Mouse (Mus musculus): ENCODE measurements around the gene P3h1.

Gene P3h1

DNA sequence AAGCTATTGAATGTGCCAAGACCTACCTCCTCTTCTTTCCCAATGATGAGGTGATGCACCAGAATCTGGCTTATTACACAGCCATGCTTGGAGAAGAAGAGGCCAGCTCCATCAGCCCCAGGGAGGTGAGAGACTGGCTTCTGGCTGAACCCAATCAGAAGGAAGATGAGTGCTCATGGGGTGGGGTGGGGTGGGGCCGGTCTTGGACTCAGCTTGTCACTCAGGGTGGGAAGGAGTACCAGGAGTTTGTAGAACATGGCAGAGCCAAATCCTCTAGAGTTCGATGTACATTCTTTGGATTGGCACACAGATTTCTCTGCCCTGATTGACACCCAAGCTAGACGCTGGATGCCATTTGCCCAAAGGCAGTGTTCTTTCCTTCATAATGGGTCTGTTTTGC is 5.9 kb downstream of the P3h1 start:
- DNase-seq (ENCODE audit: low read depth, low spot score): no peak

DNA sequence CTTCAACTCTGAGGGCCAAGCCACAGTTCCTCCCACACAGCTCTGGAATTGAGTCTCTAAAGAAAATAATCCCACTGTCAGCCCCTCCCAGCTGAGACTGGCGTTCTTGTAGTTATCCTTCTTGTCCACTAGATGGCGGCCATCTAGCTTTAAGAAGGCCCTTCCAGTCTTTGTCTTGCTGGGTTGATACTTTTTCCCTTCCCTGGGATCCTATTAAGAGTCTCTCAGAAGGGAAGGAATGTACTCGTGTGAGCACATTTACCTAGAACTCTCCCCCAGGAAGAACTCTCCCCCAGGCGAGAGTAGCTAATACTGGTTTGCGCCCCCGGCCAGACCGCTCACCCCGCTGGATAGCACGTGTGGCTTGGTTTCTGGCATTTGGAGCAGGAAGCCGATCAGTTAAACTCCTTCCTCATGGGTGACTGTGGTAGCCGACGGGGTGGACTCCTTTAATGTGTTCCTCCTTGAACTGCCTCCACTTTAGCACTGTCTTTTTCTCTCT is 6.5 kb downstream of the P3h1 start:
- DNase-seq (ENCODE audit: low read depth, low spot score): peak; percentile 90

DNA sequence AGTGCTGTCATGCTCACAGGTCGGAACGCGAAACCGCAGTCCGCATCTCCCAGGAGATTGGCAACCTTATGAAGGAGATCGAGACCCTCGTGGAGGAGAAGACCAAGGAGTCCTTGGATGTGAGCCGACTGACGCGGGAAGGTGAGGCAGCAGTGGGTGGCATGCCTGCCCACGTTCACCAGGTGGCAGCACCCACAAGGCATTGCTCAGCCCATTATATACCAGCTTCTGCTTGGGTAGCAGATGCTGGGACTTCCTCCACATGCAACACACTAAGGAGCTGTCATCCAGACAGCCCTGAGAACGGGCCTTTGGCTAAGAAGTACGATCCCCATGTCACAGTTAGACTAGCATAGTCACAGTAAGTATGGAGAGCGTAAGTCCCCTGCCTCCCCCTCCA is 8.9 kb downstream of the P3h1 start:
- no peak for DNase-seq (ENCODE audit: low read depth, low spot score)

DNA sequence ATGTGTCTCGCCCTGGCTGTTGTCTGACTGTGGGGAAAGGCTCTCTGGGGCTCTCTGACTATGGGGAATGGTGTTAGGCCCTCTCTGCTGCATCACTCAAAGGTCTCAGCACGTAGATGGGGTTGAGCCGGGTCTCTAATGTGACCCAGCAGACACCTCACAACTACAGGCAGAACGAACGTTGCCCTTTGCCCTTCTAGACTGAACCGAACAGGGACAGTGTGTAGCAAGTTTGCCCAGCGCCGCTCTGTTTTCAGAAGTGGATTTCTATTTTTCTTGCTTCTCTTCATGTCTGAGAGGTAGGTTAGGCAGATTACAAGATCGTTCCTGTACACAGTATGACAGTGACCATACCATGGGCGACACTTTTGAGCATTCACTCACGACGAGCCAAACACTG is 9.9 kb downstream of the P3h1 start:
- no peak for DNase-seq (ENCODE audit: low read depth, low spot score)

DNA sequence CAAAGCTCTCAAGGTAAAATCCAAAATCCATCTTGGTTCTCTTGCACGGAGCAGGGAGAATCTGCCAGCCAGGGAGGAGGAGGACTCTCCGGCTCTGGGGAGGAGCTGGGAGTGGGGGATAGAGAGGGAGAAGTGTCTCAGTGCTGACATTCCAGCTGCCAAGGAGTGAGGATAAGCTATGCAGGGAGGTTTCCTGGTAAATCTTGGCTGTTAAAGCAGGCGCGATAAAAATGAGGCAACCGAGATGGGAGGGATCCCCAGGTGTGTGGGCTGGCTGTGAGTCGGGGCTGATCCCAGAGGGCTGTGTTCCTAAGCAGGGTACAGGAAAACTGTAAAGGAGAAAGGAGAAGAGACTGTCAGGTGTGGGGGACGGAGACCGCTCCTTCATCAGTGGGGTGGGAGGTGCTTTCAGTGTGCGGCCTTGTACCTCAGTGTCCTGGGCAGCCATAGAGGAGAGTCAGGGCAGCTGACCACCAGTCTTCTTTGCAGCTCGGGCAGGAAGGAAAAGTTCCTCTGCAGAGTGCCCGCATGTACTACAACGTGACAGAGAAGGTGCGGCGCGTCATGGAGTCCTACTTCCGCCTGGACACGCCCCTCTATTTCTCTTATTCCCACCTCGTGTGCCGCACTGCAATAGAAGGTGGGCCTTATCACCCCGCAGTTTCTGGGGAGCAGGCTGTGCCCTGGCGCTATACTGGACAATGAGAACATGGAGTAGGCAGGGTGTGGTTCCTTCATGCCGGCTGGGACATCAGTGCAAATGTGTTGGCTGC is 11.9 kb downstream of the P3h1 start:
- DNase-seq (ENCODE audit: low read depth, low spot score): no peak

DNA sequence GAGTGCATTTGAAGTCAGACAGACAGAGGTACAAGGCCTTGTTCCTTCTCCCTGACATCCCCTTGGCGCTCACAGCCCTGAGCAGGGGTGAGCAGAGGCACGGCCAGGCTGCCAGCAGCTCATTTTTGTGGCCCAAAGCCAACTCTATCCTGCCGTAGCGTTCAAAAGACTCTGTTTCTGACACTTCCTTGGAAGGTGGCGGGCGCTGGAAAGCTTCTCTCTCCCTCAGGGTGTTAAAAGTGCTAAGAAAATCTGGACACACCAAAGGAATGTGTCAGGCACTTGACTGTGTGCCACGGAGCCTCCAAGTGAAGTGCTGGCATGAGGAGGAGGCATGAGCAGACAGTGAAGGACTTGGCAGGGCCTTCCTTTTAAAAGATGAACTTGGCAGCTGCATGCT is 12.8 kb downstream of the P3h1 start:
- no peak for DNase-seq (ENCODE audit: low read depth, low spot score)

DNA sequence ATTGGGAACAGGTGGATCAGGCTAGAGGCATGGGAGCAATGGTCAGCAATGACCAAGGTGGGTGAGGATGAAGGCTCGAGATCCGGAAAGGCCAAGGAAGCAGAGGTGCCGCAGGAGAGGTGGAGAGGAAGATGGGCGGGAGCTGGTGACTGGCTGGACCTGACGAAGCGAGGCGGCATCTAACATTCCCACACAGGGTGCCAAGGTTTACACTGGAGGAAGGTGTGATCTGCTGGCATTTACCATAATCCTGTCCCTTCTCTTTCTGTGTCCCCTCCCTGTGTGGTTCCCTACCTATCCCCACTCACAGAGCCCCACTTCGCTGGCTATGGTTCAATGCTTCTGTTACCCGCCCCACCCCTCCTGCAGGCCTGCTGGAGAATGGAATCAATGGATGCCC is 13.2 kb downstream of the P3h1 start:
- no peak for DNase-seq (ENCODE audit: low read depth, low spot score)

- DNase-seq (ENCODE audit: low read depth, low spot score): no peak
Measured at GRCm38 (mm10) chr4:119246688-119247225, 14.0 kb downstream of the P3h1 start.

DNA sequence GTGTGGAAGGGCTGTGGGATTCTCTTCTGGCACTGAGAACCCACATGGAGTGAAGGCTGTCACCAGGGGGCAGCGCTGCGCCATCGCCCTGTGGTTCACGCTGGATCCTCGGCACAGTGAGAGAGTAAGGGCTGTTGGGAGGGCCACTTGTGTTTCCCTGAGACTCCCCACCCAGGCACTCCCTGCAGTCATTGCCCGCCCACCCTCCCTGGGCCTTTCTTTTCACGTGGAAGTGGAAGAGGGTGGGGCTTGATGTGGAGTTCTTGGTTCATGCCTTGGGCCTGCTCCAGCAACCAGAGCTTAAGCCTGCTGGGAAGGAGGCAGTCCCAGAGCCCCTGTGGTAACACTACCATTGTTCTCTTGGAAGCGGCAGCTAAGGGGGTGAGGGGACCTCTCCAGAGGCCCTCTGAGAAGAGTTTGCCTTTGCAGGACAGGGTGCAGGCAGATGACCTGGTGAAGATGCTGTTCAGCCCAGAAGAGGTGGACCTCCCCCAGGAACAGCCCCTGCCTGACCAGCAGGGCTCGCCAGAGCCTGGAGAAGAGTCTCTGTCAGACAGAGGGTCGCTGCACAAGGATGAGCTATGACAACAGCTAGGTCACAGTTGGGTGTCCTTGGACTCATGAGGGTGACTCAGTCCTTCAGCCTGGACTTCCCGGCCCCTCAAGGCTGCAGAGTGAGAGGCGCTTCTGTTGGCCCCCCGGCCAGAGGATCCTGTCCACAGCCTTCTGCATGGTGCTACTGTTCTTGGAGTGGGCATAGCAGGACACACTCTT is 14.9 kb downstream of the P3h1 start:
- peak; percentile 96 for DNase-seq (ENCODE audit: low read depth, low spot score)

DNA sequence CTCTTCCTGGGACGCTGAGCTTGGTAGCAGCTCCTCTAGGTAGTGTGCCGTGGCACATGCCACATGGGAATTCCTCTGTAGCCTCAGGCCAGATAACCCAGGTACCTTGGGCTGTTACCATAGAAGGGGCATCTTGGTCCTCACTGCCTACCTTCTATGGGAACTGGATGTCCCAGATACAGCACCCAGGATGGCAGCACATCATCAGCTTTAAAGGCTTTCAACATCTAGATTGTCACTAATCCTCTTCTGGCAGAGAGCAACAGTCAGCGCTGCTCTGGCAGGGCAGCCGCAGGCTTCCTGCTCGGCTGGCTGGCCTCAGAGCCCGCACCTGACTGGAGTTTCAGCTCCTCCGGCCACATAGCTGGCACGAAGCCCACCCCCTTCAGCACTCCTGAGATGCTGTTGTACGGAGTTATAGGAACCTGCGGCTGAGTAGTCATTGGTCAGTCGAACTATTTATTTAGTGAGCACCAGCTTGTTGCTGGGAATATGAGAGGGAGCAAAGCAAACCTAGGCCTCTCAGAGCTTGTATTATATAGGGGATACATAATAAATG is 15.8 kb downstream of the P3h1 start:
- no peak for DNase-seq (ENCODE audit: low read depth, low spot score)

DNA sequence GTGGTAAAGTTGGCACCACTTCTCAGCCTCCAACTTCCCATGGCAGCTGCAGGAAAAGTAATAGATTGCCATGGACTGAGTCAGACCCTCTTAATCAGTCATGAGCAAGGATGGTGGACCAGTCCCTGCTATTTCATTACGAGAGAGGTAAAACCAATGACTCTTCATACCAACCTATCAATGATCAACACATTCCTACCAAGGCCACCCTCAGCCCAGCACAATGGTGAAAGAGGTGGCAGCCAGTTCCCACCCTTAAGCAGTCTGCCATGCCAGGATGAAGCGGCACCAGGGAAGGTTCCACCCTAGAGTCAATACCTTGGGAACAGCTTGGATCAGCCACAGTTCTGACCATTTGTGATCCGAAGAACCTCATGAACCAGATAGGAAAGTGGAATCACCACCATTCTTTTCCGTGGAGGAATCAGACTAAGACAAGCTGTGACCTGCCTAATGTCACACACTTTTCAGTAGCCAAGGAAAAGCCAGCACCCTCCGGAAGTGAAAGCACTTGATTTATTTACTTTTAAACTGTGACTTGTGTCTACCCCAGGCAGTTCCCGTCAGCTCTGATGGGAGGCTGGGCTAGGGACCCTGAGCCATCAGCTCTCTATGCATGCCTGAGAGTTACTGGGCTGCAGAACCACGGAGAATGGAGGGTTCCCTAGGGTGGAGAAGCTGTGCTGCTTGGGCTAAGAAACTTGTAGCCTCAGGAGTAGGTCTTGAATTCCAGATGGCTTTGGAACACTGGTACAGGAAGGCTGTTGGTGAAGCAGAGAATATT is 19.5 kb downstream of the P3h1 start:
- no peak for DNase-seq (ENCODE audit: low read depth, low spot score)

GRCm38 (mm10) chr4:119254012-119254618 is 21.4 kb downstream of the P3h1 start:
- no peak for DNase-seq (ENCODE audit: low read depth, low spot score)

GRCm38 (mm10) chr4:119255351-119255750 is 22.6 kb downstream of the P3h1 start, which contains the start of gene Cldn19:
Gene Cldn19 (plus strand): TSS chr4:119255414.
- no peak for DNase-seq (ENCODE audit: low read depth, low spot score)

DNA sequence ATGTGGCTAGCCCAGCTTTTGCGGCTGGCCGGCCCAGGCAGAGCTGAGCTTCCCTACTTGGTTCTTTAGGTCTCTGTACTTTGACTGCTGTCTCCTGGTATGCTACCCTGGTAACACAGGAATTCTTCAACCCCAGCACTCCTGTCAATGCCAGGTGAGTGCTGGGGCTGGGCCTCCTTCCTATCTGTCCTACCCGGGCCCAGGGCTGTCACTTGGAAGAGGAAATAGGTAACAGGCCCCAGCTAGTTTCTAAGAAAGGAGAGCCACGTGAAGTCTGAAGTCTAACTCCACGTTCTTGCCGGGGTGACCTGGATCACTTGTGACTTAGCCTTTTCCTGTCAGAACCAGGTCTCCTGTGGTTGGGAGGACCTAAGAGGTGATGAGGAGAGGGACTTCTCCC is 24.4 kb downstream of the P3h1 start:
- DNase-seq (ENCODE audit: low read depth, low spot score): no peak

DNA sequence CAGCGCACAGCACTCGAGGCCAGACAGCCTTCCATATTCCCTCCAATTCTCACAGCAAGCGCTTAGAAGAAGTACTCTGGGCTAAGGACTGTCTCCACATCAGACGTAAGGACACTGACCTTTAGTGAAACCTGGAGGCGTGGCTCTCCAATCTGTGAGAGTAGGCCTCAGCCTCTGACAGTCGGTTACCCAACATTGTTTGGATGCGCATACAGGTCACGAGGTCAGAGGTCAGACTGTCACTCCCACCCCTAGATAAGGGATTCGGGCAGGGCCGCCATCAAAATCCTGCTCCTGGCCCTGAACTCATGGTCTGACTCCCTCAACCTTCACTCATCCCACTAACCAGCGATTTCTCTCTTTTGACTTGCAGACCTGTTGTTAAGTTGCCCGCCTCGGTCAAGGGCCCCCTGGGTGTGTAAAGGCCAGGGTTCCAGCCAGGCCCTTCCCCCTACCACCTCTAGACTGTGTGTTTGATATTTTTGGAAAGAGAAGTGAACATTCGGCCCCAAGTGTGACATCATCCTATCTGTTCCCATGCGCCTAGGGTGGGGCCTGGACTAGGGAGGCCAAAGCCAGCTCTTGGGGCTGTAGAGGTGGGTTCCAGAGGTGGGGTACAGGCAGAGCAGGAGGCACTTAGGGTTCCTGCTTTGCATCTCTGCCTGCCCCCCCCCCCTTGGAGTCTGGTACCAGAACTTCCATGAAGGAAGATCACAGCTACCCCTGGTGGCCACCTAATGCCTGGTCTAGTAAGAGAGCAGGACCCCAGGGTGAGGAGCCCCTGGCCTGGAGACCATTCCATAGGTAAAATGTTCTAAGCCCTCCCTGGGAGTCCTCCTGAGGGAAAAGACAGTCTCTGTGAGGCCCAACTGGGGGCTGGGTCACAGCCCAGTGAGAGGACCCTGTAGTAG is 26.9 kb downstream of the P3h1 start:
- peak; percentile 76 for DNase-seq (ENCODE audit: low read depth, low spot score)

DNA sequence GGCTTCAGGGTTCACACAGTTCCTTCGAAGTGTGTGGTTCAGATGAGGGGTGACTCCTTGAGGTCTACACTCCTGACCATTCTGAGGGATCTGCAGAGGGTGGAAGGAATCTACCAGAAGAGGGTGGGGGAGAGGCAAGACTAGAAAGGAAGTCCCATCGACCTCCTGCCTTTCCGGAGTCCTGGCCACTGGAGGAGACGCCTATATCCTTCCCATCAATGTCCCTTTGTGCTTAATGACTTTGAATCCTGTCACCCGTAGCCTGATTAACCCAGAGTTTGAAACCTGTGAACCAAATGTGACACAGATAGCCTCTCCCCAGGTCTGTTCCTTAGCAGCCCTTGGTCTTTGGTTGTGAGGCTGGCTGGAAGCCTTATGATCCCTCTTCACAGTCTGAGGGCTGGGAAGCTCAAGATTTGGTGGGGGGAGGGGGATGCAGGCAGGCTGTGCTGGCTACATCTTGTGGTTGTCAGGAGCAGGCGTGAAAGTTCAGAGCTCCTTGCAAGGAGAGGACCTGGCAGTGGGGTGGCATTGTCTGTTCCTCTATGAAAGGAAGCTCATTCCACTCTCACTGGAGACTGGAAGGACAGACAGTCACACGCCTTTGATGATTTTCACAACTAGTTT is 28.5 kb downstream of the P3h1 start:
- DNase-seq (ENCODE audit: low read depth, low spot score): peak; percentile 68

DNA sequence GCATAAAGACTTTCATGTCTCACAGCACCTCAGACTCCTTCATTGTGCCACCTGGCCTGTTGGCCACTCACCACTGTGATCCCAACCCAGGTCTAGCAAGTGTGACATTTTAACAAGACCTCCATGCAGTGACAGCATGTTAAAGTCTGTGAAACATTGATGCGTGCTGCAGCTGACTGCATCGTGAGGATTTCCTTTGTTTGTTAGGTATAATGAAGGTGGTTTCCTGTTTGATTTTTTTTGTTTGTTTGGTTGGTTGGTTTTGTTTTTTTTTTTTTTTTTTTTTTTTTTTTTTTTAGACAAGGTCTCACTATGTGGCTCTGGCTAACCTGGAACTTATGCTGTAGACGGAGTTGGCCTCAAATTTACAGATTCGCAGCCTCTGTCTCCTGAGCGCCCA is 29.8 kb downstream of the P3h1 start:
- no peak for DNase-seq (ENCODE audit: low read depth, low spot score)

- no peak for DNase-seq (ENCODE audit: low read depth, low spot score)
Measured at GRCm38 (mm10) chr4:119263459-119263858, 30.7 kb downstream of the P3h1 start.

GRCm38 (mm10) chr4:119266606-119267005 is 33.9 kb downstream of the P3h1 start:
- no peak for DNase-seq (ENCODE audit: low read depth, low spot score)

GRCm38 (mm10) chr4:119274627-119275026 is 41.9 kb downstream of the P3h1 start:
- no peak for DNase-seq (ENCODE audit: low read depth, low spot score)
